Mouse (Mus musculus): ENCODE data around the gene Elf2.
"Not testable (repeated sequence)": the region's sequence is repeated elsewhere in the genome, so short reads cannot be mapped to it uniquely, and the experiment has no call there.

Elf2 gene

GRCm38 (mm10) chr3:51216351-51216750 lies 124.1 kb downstream of the Elf2 start:
- DNase-seq (ENCODE audit: low read depth, low spot score), result not testable (repeated sequence)

GRCm38 (mm10) chr3:51215681-51216080 lies 124.8 kb downstream of the Elf2 start:
- DNase-seq (ENCODE audit: low read depth, low spot score), result no peak

DNA sequence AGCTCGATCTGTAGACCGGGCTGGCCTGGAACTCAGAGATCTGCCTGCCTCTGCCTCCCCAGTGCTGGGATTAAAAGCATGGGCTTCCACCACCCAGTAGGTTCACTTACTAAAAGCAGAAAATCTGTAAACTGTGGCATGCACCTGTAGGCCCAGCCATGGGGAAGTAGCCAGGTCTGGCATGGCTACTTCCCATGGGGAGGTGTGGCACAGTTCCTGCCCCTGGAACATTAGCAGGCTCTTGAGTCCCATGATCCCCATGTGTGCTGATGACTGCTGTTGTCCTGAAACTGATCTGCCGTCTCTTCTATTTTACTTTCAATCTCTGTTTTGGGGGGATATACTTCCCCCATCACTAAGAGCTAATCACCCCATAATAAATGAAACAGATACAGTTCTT lies 127.4 kb downstream of the Elf2 start:
- no peak for DNase-seq (ENCODE audit: low read depth, low spot score)

DNA sequence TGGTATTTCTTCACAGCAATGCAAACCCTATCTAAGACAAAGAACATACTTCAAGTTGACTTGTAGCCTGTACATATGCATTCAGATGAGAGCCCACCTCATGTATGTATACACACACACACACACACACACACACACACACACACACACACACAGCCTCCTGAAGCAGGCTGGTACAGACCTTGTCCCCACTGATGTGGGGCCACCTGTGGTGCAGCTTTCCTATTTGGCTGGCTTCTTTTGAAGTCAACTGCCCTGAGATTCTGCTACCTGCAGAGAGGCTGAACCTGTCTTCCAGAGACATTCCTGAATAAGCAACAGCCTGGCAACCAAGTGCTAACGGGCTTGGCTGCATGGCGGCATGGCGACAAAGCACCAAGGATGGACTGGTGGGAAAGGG lies 130.0 kb downstream of the Elf2 start:
- no peak for DNase-seq (ENCODE audit: low read depth, low spot score)

DNA sequence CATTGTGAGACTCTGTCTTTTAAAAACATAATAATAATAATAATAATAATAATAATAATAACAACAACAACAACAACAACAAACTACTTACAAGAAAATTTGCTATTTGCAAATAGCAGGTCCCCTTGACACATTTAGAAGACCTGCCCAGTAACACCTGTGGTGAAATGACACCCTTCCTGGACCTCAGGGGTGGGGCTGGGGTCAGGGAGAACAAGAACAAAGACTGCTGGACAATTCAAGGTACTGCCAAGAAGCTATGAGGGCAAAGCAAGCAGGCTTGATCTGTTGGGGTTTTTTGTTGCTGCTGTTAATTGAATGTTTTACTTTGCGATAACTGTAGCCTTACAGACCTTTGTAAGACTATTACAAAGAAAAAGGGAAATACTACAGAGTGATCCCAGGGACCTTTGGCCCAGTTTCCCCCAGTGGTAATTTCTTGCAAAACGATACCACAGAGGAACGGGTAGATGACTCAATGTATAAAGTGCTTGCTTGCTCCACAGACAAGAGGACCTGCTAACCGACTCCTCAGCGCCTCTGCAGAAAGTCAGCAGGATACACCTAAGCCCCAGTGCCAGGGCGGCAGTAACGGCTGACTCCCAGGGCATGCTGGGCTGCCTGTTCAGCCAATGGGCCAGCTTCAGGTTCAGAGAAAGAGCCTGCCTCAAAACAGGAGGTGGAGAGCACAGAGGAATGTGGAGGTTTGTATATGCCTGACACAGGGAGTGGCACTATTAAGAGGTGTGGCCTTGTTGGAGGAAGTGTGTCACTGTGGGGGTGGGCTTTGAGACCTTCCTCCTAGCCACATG lies 130.8 kb downstream of the Elf2 start:
- DNase-seq (ENCODE audit: low read depth, low spot score), result no peak

DNA sequence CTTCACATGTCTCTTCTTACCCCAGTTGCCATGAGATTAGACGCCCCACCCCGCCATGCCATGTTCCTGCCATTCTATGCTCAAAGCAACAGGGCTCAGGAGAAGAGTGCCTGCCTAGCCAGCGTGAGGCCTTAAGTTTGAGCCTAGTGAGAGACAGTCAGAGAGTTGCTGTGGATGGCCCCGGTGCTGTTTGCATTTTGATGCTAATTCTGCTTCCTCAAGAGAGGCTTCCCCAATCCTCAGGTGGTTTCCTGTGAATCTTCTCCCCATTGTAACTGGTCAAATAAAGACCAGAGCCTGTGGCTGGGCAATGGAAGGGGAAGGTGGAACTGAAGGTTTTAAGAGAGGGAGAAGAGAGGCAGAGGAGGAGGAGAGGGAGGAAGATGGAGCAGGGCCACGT lies 131.8 kb downstream of the Elf2 start:
- DNase-seq (ENCODE audit: low read depth, low spot score), result no peak

GRCm38 (mm10) chr3:51206521-51206920 lies 133.9 kb downstream of the Elf2 start:
- no peak for DNase-seq (ENCODE audit: low read depth, low spot score)

- DNase-seq (ENCODE audit: low read depth, low spot score), result no peak
Observed at GRCm38 (mm10) chr3:51204897-51205296, 135.6 kb downstream of the Elf2 start.

DNA sequence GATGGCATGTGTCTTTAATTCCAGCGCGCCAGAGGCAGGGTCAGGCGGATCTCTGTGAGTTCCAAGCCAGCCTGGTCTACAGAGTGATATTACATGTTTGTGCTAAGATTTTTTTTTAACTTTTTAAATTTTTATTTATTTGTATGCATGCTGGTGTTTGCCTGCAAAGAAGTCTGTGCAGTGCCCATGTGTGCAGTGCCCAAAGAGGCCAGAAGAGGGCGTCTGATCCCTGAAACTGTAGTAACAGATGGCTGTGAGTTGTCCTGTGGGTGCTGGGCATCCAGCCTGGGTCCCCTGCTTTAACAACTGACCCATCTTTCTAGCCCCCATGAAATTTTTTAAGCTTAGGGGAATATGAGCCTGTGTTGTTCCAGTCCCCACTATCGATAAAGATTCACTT lies 136.0 kb downstream of the Elf2 start:
- no peak for DNase-seq (ENCODE audit: low read depth, low spot score)

DNA sequence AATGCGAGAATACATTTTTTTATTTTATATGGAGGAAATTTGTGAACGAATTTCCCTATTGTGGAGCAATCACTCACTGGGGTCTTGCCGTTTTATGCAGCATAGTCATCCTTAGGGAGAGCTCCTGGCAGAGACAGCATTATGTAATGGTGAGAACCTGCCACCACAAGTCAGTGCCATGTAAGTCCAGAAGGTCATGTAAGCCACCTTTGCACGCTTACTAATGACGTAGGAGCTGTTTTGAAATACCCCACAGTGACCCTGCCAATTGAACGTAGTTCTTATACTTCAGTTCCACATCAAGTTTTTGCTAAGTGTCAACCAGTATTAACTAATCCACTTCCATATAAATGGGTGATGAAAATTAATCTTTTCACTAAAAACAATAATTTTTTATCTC lies 136.6 kb downstream of the Elf2 start:
- DNase-seq (ENCODE audit: low read depth, low spot score), result no peak
